Mouse (Mus musculus): ENCODE results near the gene 1700123O20Rik.

1700123O20Rik gene

DNA sequence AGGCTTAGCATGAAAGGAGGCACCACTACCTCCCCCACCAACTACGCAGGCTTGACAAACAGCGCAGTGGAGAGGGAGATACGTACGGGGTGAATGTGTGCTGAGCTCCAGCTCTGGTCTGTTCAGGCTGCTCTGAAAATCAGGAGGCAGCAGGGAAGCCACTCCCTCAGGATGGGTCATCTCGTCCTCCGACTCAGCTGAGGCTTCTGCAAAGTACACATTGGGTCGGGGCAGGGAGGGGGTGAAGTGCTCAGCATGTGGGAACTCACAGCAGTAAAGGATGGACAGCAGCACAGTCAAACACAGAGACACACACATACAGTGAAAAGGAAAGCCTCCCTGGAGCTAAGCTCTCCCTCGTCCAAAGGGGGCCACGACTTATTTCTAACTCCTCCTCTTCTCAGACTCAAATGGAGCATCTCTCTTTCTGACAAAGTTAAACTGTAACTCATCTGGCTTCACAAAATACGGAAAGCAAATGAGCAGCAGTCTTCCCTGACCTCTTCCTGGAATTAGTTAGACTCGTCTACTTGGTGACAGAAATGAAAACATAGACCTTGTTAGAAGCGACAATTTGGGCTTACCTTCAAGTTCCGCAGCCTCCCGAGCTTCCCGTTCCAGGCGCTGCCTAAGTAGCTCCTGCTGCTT is 7.2 kb upstream of the 1700123O20Rik start:
- DNase-seq (ENCODE audit: low read depth, low spot score): no peak

DNA sequence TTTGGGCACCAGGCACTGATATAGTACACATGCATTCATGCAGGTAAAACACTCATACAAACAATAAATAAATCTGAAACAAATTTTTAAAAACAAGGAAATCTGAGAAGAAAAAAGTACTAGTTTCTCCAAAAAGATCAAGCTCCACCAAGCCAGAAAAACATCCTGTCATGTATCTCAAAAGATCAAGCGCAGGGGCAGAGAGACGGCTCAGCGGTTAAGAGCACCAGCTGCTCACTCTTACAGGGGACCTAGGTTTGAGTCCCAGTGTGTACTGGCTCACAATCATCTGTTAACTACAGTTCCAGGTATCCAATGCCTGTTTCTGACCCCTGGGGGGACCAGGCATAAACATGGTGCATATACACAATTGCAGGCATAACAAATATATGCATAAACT is 3.6 kb upstream of the 1700123O20Rik start:
- DNase-seq (ENCODE audit: low read depth, low spot score): no peak

DNA sequence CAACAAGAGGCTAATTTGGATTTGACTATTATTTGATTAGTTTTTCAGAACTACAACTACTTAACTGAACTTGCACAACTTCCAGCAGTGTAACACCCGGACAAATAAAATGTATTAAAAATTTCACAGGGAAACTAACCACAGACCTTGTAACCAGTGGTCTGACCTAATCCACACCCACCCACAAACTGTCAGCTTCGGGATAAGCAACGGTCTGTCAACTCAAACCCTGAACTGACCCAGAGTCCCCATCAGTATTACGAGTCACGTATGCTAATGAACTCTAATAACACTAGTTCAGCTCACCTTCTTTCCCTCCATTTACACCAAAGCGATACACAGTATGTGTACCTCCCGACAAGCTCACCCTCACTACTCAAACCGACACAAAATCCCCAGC is 545 bp upstream of the 1700123O20Rik start:
- no peak for DNase-seq (ENCODE audit: low read depth, low spot score)

DNA sequence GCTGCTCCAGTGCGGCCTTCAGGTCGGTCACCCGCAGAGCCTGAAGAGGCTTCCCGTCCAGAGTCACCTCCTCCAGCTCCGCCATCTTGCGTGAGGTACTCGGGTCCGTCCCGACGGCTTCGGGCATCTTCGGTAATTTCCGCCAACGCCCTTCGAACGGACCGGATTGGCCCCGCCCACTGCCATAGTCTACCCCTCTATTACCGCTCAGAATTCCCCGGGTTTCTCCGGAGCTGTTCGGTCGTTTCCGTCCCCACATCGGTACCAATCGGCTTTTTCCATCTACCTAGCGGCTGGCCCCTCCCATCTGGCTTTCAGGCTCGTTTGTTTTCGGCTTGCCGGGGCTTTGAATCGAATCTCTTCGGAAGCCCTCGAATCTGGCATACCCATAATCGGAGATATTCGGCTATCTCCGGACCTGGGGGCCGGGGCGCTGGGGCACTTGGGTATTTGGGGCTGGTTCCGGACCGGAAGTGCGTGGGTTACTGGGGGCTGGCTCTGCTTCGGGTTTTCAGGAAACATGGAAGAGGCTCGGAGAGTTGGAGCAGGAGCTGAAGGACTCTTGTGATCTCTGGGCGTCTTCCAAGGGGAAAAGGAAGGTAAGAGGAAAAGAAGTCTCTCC is 617 bp downstream of the 1700123O20Rik start, which contains the start of gene Acin1:
Gene Acin1, minus strand, starts transcription at position 410 of the 622 bp plus-strand sequence.
- DNase-seq (ENCODE audit: low read depth, low spot score): peak; percentile 100

DNA sequence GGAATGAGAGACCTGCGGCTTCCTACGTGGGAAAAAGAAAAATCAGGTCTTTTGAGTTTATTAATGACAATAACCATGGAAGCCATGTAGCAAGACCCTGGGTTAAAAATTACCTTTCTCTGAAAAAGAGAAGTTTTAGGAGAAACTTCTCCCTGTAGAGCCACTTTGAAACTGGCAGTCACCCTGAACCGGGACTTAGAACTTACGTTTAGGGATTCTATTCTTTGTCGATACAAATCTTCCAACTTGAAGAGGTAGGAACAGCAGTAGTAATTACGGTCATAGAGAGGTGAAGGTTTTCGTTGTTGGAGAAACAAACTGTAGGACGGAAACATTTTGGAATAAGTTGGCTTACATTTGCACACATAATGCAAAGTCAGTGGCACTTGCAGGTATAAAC is 1.2 kb downstream of the 1700123O20Rik start:
- DNase-seq (ENCODE audit: low read depth, low spot score): no peak

DNA sequence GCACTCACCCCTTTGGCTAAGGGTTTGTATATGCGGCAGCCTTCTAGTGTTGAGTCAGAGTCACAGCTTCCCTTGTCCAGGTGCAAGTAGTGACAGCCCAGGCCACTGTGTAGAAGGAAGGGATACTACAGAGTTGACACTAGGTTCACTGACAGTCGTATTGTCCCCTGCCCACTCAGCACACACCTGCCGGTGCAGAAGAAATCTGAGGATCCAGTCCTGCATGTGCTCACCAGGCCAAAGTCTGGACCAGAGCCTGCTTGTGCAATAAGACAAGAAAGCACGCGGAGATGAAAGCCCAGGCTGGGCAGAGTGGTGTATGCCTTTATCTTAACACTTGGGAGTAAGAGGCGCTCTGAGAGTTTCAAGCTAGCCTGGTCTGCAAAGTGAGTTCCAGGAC is 9.0 kb downstream of the 1700123O20Rik start:
- DNase-seq (ENCODE audit: low read depth, low spot score): no peak

DNA sequence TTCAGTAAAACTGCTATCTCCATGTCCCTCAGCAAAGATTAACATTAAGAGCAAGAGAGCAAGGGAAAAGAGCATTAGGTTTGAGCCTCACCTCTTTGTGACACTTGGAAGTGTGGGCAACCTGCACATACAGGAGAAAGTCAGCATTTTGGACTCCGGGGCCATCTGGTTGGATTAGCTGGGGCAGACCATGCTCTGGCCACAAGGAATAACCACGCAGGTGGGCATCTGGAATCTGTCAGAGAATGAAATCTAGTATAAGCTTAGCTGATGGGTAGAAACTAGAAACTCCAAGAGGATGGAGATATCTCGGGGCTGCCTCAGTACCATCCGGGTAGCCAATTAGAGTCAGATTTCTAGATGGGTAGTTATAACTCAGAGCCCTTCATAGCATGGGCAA is 10.7 kb downstream of the 1700123O20Rik start:
- no peak for DNase-seq (ENCODE audit: low read depth, low spot score)

DNA sequence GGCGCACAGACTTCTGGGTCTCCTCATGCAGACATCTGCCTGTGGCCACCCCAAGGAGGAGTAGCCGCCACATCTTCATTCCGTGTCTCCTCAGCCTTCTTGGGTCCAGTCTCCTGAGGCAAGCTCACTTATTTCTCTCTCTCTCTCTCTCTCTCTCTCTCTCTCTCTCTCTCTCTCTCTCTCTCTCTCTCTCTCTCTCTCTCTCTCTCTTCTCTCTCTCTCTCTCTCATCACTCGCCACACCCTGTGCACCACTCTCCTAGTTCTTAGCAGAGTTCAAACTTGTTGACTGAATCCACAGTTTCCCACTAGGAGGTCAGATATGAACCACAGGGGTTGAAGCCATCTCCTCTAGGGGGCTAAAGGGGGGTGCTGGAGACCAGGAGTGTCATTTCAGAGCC is 12.7 kb downstream of the 1700123O20Rik start, which contains the start of gene Gm29776:
Gene Gm29776, minus strand, starts transcription at position 101 of the 400 bp plus-strand sequence.
- DNase-seq (ENCODE audit: low read depth, low spot score): no peak

DNA sequence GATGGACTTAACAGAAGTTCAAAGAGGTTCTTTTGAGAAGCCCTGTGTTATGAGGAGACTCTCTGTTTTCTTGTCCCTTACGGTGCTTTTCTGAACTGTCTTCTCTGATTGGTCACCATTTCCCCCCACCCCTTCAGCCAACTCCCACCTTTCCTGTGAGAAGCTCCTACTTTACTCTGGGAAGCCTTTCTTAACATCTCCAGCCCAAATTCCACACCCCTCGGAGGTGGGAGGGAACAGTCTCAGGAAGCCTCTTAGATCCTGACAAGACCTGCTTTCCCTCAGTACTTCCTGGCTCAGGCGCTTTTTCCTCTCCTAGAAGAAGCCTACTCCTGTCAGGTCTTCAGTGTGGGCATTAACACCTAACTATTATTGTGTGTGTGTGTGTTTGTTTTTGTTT is 13.6 kb downstream of the 1700123O20Rik start:
- DNase-seq (ENCODE audit: low read depth, low spot score): no peak

DNA sequence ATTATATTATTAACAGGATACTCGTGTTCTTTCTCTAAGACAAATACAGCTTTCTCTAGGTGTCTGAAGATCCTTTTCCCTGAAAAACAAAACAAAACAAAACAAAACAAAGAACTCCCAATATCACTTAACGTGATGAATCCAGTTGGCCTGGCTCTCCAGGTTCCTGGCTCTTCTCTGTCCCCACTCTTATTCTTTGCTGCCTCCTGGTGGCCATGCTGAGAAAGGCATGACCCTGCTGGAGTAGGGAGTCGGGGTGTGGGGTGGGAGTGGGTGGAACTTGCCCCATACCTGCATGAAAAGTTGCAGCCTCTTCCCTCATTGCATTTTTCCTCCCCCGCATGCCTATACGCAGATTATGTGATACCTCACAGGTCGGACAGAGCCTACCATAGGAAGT is 15.3 kb downstream of the 1700123O20Rik start:
- DNase-seq (ENCODE audit: low read depth, low spot score): peak; percentile 75

DNA sequence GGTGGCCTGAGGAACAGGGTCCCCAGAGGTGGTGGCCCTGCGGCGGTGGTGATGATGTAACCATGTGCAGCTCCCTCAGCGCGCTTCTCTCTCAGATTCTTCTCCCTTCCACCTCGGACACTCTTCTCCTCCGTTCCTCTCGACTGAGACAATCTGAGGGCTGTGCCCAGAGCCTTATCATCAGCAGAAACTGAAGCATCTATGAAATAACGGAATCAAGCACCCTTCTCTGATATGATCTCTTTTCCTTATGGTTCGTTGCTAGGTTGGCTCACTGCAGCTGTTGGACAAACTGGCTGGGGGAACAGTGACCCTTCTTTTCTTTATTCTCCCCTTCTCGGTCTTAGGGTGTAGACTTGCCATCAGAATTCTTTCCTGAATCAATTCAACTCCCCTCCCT is 17.2 kb downstream of the 1700123O20Rik start:
- no peak for DNase-seq (ENCODE audit: low read depth, low spot score)

DNA sequence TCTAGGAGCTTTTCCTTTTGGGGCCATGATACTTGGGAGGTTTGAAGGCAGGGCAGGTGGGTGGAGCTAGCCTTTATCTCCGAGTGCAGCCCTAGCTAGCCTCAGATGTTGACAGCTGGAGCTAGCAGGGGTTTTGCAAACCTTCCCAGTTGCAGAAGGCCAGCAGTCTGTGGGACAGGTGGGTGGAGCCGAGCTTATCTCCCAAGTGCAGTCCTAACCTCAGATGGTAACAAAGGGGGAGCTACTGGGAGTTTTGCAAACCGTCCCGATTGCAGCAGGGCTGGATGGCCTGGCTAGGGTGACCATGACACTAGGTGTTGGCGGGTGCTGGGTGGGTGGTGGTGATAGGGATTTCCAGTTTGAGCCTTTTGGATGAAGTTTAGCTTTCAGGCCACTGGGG is 19.8 kb downstream of the 1700123O20Rik start:
- no peak for DNase-seq (ENCODE audit: low read depth, low spot score)

DNA sequence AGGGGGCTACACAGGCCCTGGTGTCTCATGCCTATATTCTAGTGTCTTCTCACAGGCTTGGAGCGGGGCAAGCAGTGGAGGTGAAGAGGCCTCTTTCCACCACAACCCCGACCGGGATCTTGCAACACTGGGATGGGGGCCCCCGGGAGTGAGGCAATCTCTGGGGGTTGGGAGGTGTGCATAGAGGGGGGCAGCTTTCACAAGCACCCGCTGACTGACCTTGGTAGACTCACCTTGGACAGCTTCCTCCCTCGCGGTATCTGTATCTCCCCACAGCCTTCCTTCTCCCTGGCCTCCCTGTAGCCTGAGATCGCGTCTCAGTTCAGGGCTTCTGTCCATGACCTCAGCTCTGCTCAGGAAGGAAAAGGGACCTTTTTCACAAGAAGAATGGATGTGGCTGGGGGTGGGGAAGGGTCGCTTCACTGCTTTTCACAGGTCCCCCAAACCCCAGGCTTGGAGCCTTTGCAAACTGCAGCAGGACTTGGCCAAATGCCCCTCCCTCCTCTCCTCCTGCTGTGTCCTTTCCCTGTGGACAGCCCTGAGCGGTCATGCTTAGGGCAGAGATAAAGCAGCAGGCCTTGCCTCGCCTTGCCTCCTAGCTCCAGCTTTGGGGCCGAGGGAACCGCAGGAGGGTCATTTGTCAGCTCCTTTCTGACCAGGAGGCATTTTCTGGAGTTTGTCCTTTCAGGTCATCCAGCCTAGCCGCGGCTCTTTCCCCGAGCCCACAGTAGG is 20.7 kb downstream of the 1700123O20Rik start:
- DNase-seq (ENCODE audit: low read depth, low spot score): no peak

DNA sequence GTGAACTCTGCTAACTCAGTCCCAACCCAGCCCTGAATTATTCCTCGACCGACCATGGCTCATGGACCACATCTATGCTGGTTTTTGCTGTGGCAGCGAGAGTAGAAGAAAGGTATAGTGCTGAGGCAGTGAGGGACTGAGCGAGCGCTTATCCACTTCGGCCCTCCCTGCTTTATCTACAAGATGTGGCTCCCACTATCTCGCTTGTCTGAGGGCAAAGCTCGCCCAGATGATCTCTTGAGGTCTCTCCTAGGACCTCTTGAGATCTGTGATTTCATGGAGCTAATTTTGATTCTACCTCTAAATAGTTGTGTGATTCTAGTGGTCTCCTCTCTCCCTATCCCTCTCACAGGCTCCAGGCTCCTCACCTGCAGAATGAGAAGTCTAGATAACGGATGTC is 23.0 kb downstream of the 1700123O20Rik start:
- DNase-seq (ENCODE audit: low read depth, low spot score): no peak

DNA sequence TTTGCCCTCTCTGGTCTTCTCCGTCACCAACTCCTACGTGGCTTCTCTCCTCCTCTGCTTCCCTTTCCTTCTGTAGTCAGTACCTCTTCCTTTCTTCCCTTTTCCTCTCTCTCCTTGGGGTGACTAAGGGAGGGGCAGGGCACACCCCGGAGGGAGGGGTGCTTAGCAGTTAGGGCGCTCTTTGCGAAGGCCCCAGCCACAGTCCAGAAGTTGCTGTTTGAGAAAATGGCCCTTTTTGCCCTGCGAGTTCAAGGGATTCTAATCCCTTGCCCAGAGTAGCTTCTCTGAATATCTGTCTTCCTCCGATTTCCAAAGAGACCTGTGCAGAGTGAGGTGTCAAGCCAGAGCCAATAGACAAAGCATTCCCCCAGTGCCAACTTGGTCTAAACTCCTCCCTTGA is 26.1 kb downstream of the 1700123O20Rik start, which contains the start of gene Cebpe:
Gene Cebpe, minus strand, starts transcription at position 101 of the 400 bp plus-strand sequence.
- DNase-seq (ENCODE audit: low read depth, low spot score): no peak

DNA sequence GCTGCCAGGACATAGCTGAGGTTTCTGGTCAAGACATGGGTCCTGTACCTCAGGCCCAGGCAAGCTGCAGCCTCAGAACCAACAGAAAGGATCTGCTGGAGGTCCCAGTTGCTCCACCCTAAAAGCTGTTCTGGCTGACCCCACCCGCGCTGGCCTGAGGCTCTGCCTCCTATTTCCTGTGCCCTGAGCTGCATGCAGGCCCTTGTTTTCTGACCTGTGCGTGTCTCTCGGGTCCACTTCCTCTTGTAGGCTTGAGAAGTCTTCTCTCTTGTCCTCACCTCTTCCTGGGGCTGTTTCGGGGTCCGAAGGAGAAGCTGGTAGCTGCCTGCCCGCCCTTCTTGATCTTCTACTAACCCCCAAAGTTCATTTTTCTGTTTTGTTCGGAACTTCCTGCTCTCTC is 26.8 kb downstream of the 1700123O20Rik start:
- DNase-seq (ENCODE audit: low read depth, low spot score): no peak

DNA sequence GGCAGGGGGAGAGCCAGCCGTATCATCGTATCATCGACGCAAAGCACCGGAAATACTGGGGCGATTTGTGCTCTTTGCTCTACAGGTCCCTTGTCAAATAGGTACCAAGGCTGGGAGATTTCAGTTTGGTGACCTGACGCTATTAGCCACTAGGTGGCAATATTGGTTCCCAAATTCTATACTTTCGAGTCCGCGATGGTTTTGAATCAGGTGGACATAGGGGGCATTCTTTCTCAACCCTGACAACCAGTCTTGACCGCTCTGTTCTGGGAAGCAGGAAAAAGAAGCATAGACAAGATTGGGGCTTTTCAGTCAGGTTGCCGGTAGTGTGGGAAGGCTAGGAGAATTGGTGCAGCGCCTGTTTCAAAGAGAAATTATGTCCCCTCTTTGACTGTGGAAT is 28.1 kb downstream of the 1700123O20Rik start:
- peak; percentile 92 for DNase-seq (ENCODE audit: low read depth, low spot score)

DNA sequence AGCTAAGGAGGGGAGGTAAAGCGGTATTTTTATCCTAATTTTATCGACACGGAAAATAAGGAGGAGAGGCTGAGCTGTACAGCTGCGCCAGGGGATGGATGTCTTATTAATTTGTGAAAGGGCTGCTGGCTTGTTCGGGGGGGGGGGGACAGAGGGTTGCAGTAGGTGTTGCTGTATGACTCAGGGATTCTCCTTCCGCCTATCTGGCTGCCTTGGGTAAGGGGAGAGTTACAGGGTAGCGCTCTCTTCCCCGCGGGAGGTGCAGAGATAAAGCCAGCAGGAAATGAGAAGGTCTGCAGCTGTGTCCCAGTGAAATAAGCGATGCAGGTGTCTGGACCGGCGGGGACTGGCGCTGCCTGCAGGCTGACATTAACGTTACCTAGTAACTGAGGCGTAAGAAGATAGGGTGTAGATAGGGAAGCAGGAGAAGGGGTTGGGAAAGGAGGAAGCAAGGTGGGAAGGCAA is 28.6 kb downstream of the 1700123O20Rik start:
- no peak for DNase-seq (ENCODE audit: low read depth, low spot score)

DNA sequence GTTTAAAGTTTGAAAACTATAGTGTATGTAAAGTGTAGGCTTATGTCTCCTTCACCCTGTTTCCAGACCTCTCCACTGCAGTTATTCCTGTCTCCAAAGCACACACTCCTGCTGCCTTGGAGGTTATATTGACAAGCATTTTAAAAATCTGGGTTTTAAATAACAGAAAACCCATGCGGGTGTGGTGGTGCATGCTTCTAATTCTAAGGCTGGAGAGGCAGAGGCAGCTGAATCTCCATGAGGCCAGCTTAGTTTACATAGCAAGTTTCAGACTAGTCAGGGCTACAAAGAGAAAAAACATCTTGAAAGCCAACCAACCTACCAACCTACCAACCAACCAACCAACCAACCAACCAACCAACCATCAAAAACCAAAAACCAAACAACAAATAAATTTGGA is 29.4 kb downstream of the 1700123O20Rik start:
- DNase-seq (ENCODE audit: low read depth, low spot score): no peak

DNA sequence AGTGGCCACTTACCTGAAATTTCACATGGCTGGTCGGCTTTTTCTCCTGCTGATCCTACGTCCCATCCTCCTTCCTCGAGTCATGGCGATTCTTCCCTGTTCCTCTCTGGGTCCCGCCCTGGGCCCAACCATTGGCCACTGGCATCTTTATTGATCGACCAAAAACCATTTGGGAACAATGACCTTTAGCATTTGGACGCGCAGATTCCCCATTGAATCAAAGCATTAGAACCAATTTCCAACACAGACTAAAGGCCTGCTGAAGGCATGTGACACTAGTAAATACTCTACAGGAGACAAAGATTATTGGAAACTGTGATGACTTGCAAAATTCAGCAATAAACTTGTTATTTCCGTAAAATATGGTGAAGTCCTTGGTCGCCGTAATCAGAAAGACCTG is 34.0 kb downstream of the 1700123O20Rik start:
- no peak for DNase-seq (ENCODE audit: low read depth, low spot score)

DNA sequence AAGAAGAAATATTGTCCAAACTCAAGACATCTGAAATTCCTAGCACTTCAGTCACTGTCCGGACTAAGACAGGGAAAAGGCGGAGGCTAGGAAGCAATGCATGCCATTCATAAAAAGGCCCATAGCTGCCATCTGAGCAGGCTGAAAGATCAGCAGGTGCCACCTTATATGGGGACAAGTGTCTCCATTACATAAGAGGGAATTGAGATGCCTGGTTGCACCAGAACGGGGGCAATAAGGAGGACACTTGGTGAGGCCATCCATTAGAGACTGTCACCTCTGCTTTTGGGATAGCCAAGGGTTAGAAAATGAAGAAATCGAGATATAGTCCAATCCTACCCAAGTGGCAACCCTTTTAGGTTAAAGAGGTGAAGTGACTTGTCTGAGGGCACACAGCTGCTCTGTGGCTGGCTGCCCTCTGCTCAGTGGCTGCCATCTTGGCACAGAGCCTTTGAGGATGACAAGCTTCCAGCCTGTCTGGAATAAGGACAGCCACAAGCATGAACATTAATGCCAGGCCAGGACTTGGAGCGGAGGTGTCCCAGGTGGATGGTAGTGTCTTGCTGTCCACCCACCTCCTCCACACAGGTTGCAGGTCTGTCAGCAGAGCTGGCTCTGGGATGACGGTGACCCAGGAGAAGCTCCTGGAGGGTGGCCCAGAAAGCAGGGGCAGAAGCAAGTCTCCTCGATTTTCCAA is 34.8 kb downstream of the 1700123O20Rik start:
- no peak for DNase-seq (ENCODE audit: low read depth, low spot score)

DNA sequence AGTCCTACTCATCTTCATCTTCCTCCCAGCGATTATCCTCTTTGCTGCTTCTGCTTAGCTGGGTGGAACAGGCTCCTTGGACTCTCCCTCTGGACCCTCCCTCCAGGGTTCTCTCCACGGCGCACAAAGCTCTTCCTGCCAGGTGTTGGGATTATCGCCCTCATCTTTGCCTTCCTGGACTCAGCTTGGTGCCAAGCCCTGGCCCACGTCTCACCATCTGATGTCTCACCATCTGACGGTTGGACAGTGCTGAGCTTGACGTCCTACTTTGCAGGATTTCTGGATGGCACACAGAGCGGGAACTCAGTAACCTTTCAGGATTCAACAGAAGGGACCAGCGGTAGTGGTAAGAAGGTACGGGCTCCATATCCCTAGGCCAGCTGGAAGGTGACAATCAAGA is 35.7 kb downstream of the 1700123O20Rik start:
- no peak for DNase-seq (ENCODE audit: low read depth, low spot score)
